Mouse (Mus musculus) induced T-regulatory cell, adult 2 months (primary cell): ENCODE results near the gene Frs2.
"Not testable (repeated sequence)": the region's sequence is repeated elsewhere in the genome, so short reads cannot be mapped to it uniquely, and the experiment has no call there.

ENCODE experiments used
- DNase-seq: peaks from one replicate; pipeline ENCODE4 v3.0.0-alpha.2; 2012; ENCODE audit warnings: low read depth

Frs2 gene

GRCm38 (mm10) chr10:117146421-117146820 is 1.9 kb downstream of the Frs2 start:
- DNase-seq = no peak

- DNase-seq = no peak
These were observed 2.6 kb downstream of the Frs2 start for GRCm38 (mm10) chr10:117145546-117146265.

GRCm38 (mm10) chr10:117144628-117145027 is 3.7 kb downstream of the Frs2 start:
- DNase-seq = no peak

GRCm38 (mm10) chr10:117144071-117144470 is 4.3 kb downstream of the Frs2 start:
- no peak for DNase-seq

- no peak for DNase-seq
These were observed 5.0 kb downstream of the Frs2 start for GRCm38 (mm10) chr10:117143311-117143710.

GRCm38 (mm10) chr10:117141939-117142552 is 6.3 kb downstream of the Frs2 start:
- peak; percentile 27 for DNase-seq

GRCm38 (mm10) chr10:117131506-117131905 is 16.8 kb downstream of the Frs2 start:
- not testable (repeated sequence) for DNase-seq

- no peak for DNase-seq
These were observed 18.3 kb downstream of the Frs2 start for GRCm38 (mm10) chr10:117130037-117130436.

- no peak for DNase-seq
These were observed 19.6 kb downstream of the Frs2 start for GRCm38 (mm10) chr10:117128693-117129092.

- DNase-seq = peak; percentile 47
These were observed 20.9 kb downstream of the Frs2 start for GRCm38 (mm10) chr10:117127480-117127879.

GRCm38 (mm10) chr10:117126719-117127118 is 21.6 kb downstream of the Frs2 start:
- no peak for DNase-seq

- no peak for DNase-seq
These were observed 22.1 kb downstream of the Frs2 start for GRCm38 (mm10) chr10:117126233-117126632.

- DNase-seq = no peak
These were observed 26.9 kb downstream of the Frs2 start for GRCm38 (mm10) chr10:117121448-117121847.

- DNase-seq = no peak
These were observed 28.2 kb downstream of the Frs2 start for GRCm38 (mm10) chr10:117120051-117120666.

- peak; percentile 45 for DNase-seq
These were observed 28.8 kb downstream of the Frs2 start for GRCm38 (mm10) chr10:117119531-117119930.

- peak; percentile 68 for DNase-seq
These were observed 29.9 kb downstream of the Frs2 start for GRCm38 (mm10) chr10:117118421-117118831.

GRCm38 (mm10) chr10:117115652-117116051 is 32.7 kb downstream of the Frs2 start:
- no peak for DNase-seq

GRCm38 (mm10) chr10:117112545-117112944 is 35.8 kb downstream of the Frs2 start:
- DNase-seq = peak; percentile 74

- peak; percentile 53 for DNase-seq
These were observed 36.9 kb downstream of the Frs2 start for GRCm38 (mm10) chr10:117111455-117111854.

- no peak for DNase-seq
These were observed 38.1 kb downstream of the Frs2 start for GRCm38 (mm10) chr10:117110271-117110670.

GRCm38 (mm10) chr10:117106686-117107085 is 41.6 kb downstream of the Frs2 start:
- DNase-seq = peak; percentile 28

GRCm38 (mm10) chr10:117106244-117106643 is 42.1 kb downstream of the Frs2 start:
- DNase-seq = no peak

GRCm38 (mm10) chr10:117105015-117105414 is 43.3 kb downstream of the Frs2 start:
- DNase-seq = no peak
